23 mouse cellular contexts compared by ENCODE assay signal in genomic region chr7:136487556-136487955, GRCm38 (mm10).
DNase-seq lines count a peak whose midpoint lies in the region; ATAC-seq lines count a peak whose summit lies in the region.
"Had no signal": no experiment of that assay in that cellular context is flagged by ENCODE, and none has a peak within 500 bp of the region (broad histone marks: within the 10 kb centered on the region; RNA-seq: fewer than 3 reads in every experiment).

No protein-coding gene starts in this region.

- 56% methylated on average over 5 of the region's 5 CpGs for WGBS in hindbrain, embryonic 15.5 days
- WGBS in hindbrain, embryonic 14.5 days, result 57% methylated on average over 5 of the region's 5 CpGs
- 44% methylated on average over 5 of the region's 5 CpGs for WGBS in midbrain, embryonic 14.5 days
- WGBS in midbrain, embryonic 13.5 days, result 41% methylated on average over 5 of the region's 5 CpGs
- WGBS in limb, embryonic 12.5 days, result 40% methylated on average over 5 of the region's 5 CpGs
- WGBS in neural tube, embryonic 15.5 days, result 58% methylated on average over 5 of the region's 5 CpGs

- no peak for ATAC-seq in hindbrain, embryonic 15.5 days (ENCODE audit: low FRiP score, low read depth)
- no peak for ATAC-seq in hindbrain, embryonic 14.5 days (ENCODE audit: low FRiP score)
- no peak for ATAC-seq in midbrain, embryonic 14.5 days (ENCODE audit: low FRiP score, low TSS enrichment)
- no peak for ATAC-seq in midbrain, embryonic 13.5 days
- no peak for ATAC-seq in limb, embryonic 12.5 days (ENCODE audit: insufficient number of reproducible peaks, insufficient read depth, low FRiP score, low TSS enrichment, low read depth)
- no peak for ATAC-seq in neural tube, embryonic 15.5 days (ENCODE audit: low FRiP score)
- ATAC-seq in cerebellum, adult (ENCODE audit: insufficient number of reproducible peaks, low FRiP score, low TSS enrichment), result no peak
- ATAC-seq: activated CD4-positive, CD25-positive, alpha-beta regulatory T cell, adult 4 months; forebrain, embryonic 14.5 days; intestine, embryonic 16.5 days; Patski had no signal

- peak overlapping the region; percentile 73; the same call in 1 of the 2 replicates for H3K27ac ChIP-seq in hindbrain, embryonic 15.5 days (replicated peaks)
- no peak overlapping the region for H3K27ac ChIP-seq in hindbrain, embryonic 14.5 days
- no peak overlapping the region for H3K27ac ChIP-seq in midbrain, embryonic 14.5 days (replicated peaks; ENCODE audit: low read depth, low read length)
- H3K27ac ChIP-seq in midbrain, embryonic 13.5 days, result no peak overlapping the region
- peak overlapping the region; percentile 67; the same call in 1 of the 2 replicates for H3K27ac ChIP-seq in limb, embryonic 12.5 days
- peak overlapping the region; percentile 56 for H3K27ac ChIP-seq in neural tube, embryonic 15.5 days (replicated peaks)
- H3K27ac ChIP-seq: embryonic facial prominence, embryonic 15.5 days; forebrain, embryonic 10.5 days; gastrocnemius, adult 2 months; heart, embryonic 13.5 days had no signal

- no peak overlapping the region for H3K4me3 ChIP-seq in hindbrain, embryonic 15.5 days
- no peak overlapping the region for H3K4me3 ChIP-seq in hindbrain, embryonic 14.5 days (replicated peaks; ENCODE audit: low read length)
- no peak overlapping the region for H3K4me3 ChIP-seq in midbrain, embryonic 14.5 days (replicated peaks; ENCODE audit: low read depth, low read length)
- H3K4me3 ChIP-seq in midbrain, embryonic 13.5 days (replicated peaks), result no peak overlapping the region
- H3K4me3 ChIP-seq in limb, embryonic 12.5 days (replicated peaks), result no peak overlapping the region
- H3K4me3 ChIP-seq in neural tube, embryonic 15.5 days (replicated peaks), result no peak overlapping the region
- H3K4me3 ChIP-seq: embryonic facial prominence, embryonic 15.5 days; erythroblast, embryonic 14.5 days; forebrain, embryonic 10.5 days; gastrocnemius, adult 2 months; heart, embryonic 13.5 days had no signal

- peaks cover 4% of the 10 kb centered on the region; the same call in 1 of the 2 replicates for H3K27me3 ChIP-seq in hindbrain, embryonic 15.5 days
- H3K27me3 ChIP-seq in hindbrain, embryonic 14.5 days (ENCODE audit: control insufficient read depth, insufficient read depth, low read length), result no peaks in the 10 kb centered on the region
- H3K27me3 ChIP-seq in midbrain, embryonic 14.5 days (ENCODE audit: control insufficient read depth, insufficient read depth, low read length), result peaks cover 13% of the 10 kb centered on the region; the same call in 1 of the 2 replicates
- peaks cover 52% of the 10 kb centered on the region for H3K27me3 ChIP-seq in midbrain, embryonic 13.5 days
- peaks cover 5% of the 10 kb centered on the region; the same call in 1 of the 2 replicates for H3K27me3 ChIP-seq in limb, embryonic 12.5 days
- H3K27me3 ChIP-seq in neural tube, embryonic 15.5 days (replicated peaks), result no peaks in the 10 kb centered on the region

- no peaks in the 10 kb centered on the region for H3K36me3 ChIP-seq in hindbrain, embryonic 15.5 days
- no peaks in the 10 kb centered on the region for H3K36me3 ChIP-seq in hindbrain, embryonic 14.5 days (replicated peaks; ENCODE audit: control insufficient read depth, insufficient read depth)
- H3K36me3 ChIP-seq in midbrain, embryonic 14.5 days (ENCODE audit: control insufficient read depth, insufficient read depth, low read length), result no peaks in the 10 kb centered on the region
- H3K36me3 ChIP-seq in midbrain, embryonic 13.5 days, result no peaks in the 10 kb centered on the region
- no peaks in the 10 kb centered on the region for H3K36me3 ChIP-seq in limb, embryonic 12.5 days
- H3K36me3 ChIP-seq in neural tube, embryonic 15.5 days, result no peaks in the 10 kb centered on the region
- H3K36me3 ChIP-seq: embryonic facial prominence, embryonic 15.5 days; forebrain, embryonic 10.5 days; heart, embryonic 13.5 days had no signal

- DNase-seq in hindbrain, embryonic 14.5 days (ENCODE audit: low spot score), result no peak
- DNase-seq in midbrain, embryonic 14.5 days, result peak; percentile 39
- DNase-seq: adrenal gland, adult 2 months; adrenal gland, postnatal 25 days; cerebellum, adult 11 months; cerebellum, adult 9-10 months; cerebellum, postnatal 36 days; gastrocnemius, adult 2 months; gastrocnemius, postnatal 25 days; heart, postnatal 36 days had no signal

- H3K9ac ChIP-seq in hindbrain, embryonic 15.5 days, result no peak overlapping the region
- H3K9ac ChIP-seq in hindbrain, embryonic 14.5 days, result no peak overlapping the region
- no peak overlapping the region for H3K9ac ChIP-seq in midbrain, embryonic 14.5 days (replicated peaks; ENCODE audit: low read length)
- no peak overlapping the region for H3K9ac ChIP-seq in midbrain, embryonic 13.5 days (replicated peaks)
- no peak overlapping the region for H3K9ac ChIP-seq in limb, embryonic 12.5 days (replicated peaks)
- H3K9ac ChIP-seq in neural tube, embryonic 15.5 days (replicated peaks), result no peak overlapping the region
- H3K9ac ChIP-seq: embryonic facial prominence, embryonic 15.5 days; heart, embryonic 13.5 days had no signal

- H3K4me1 ChIP-seq in hindbrain, embryonic 15.5 days (replicated peaks), result peaks cover 44% of the 10 kb centered on the region
- peaks cover 42% of the 10 kb centered on the region for H3K4me1 ChIP-seq in hindbrain, embryonic 14.5 days (replicated peaks; ENCODE audit: control insufficient read depth, insufficient read depth, low read length)
- peaks cover 40% of the 10 kb centered on the region for H3K4me1 ChIP-seq in midbrain, embryonic 14.5 days (ENCODE audit: control insufficient read depth, insufficient read depth, low read length)
- peaks cover 68% of the 10 kb centered on the region for H3K4me1 ChIP-seq in midbrain, embryonic 13.5 days (replicated peaks)
- peaks cover 74% of the 10 kb centered on the region for H3K4me1 ChIP-seq in limb, embryonic 12.5 days (replicated peaks)
- peaks cover 42% of the 10 kb centered on the region for H3K4me1 ChIP-seq in neural tube, embryonic 15.5 days

- no peaks in the 10 kb centered on the region for H3K9me3 ChIP-seq in hindbrain, embryonic 15.5 days
- no peaks in the 10 kb centered on the region for H3K9me3 ChIP-seq in hindbrain, embryonic 14.5 days (ENCODE audit: control insufficient read depth, low read length)
- H3K9me3 ChIP-seq in midbrain, embryonic 14.5 days (ENCODE audit: control insufficient read depth, low read length), result no peaks in the 10 kb centered on the region
- no peaks in the 10 kb centered on the region for H3K9me3 ChIP-seq in midbrain, embryonic 13.5 days
- no peaks in the 10 kb centered on the region for H3K9me3 ChIP-seq in limb, embryonic 12.5 days
- no peaks in the 10 kb centered on the region for H3K9me3 ChIP-seq in neural tube, embryonic 15.5 days (replicated peaks)
- H3K9me3 ChIP-seq: embryonic facial prominence, embryonic 15.5 days; forebrain, embryonic 10.5 days; heart, embryonic 13.5 days had no signal

- H3K4me2 ChIP-seq in hindbrain, embryonic 15.5 days, result no peak overlapping the region
- no peak overlapping the region for H3K4me2 ChIP-seq in hindbrain, embryonic 14.5 days (replicated peaks)
- no peak overlapping the region for H3K4me2 ChIP-seq in midbrain, embryonic 14.5 days (ENCODE audit: low read length)
- H3K4me2 ChIP-seq in midbrain, embryonic 13.5 days (replicated peaks), result no peak overlapping the region
- no peak overlapping the region for H3K4me2 ChIP-seq in limb, embryonic 12.5 days
- no peak overlapping the region for H3K4me2 ChIP-seq in neural tube, embryonic 15.5 days
- H3K4me2 ChIP-seq: embryonic facial prominence, embryonic 15.5 days; heart, embryonic 13.5 days had no signal

Comparison
In these comparisons a context has a peak if more than half of its experiments do, and no peak if none do; other contexts are left out.
1. H3K27ac ChIP-seq: peak in hindbrain, embryonic 15.5 days (single experiment), limb, embryonic 12.5 days (single experiment) and neural tube, embryonic 15.5 days (single experiment); none in hindbrain, embryonic 14.5 days (single experiment), midbrain, embryonic 14.5 days (single experiment) and midbrain, embryonic 13.5 days (single experiment).